In genomic region chr2:4562826-4563225, GRCm38 (mm10) we compare ENCODE assay signal across 11 mouse cellular contexts.
DNase-seq lines count a peak whose midpoint lies in the region; ATAC-seq lines count a peak whose summit lies in the region.
"Had no signal": no experiment of that assay in that cellular context is flagged by ENCODE, and none has a peak within 500 bp of the region (broad histone marks: within the 10 kb centered on the region; RNA-seq: fewer than 3 reads in every experiment).

No protein-coding gene starts in this region.

- H3K27me3 ChIP-seq in kidney, embryonic 14.5 days (ENCODE audit: control insufficient read depth, insufficient read depth, low read length) = no peaks in the 10 kb centered on the region
- H3K27me3 ChIP-seq in embryonic facial prominence, embryonic 11.5 days (ENCODE audit: control insufficient read depth, insufficient read depth, low read length) = no peaks in the 10 kb centered on the region
- no peaks in the 10 kb centered on the region for H3K27me3 ChIP-seq in hindbrain, embryonic 15.5 days
- H3K27me3 ChIP-seq in midbrain, embryonic 14.5 days (ENCODE audit: control insufficient read depth, insufficient read depth, low read length) = no peaks in the 10 kb centered on the region
- H3K27me3 ChIP-seq: Patski had no signal

- ATAC-seq in kidney, embryonic 14.5 days (ENCODE audit: low FRiP score, low TSS enrichment) = no peak
- ATAC-seq in embryonic facial prominence, embryonic 11.5 days (replicated peaks; ENCODE audit: insufficient number of reproducible peaks, low FRiP score, low TSS enrichment, low read depth) = no peak
- ATAC-seq in hindbrain, embryonic 15.5 days (ENCODE audit: low FRiP score, low read depth) = no peak
- no peak for ATAC-seq in midbrain, embryonic 14.5 days (ENCODE audit: low FRiP score, low TSS enrichment)
- ATAC-seq: inflammation-experienced regulatory T-cells, adult 6 months; Patski had no signal

- H3K9ac ChIP-seq in kidney, embryonic 14.5 days (ENCODE audit: low read depth, low read length) = peak overlapping the region; percentile 50
- no peak overlapping the region; the same call in 1 of the 2 replicates for H3K9ac ChIP-seq in embryonic facial prominence, embryonic 11.5 days (replicated peaks; ENCODE audit: low read length)
- no peak overlapping the region for H3K9ac ChIP-seq in hindbrain, embryonic 15.5 days
- no peak overlapping the region for H3K9ac ChIP-seq in midbrain, embryonic 14.5 days (replicated peaks; ENCODE audit: low read length)

- no peaks in the 10 kb centered on the region for H3K9me3 ChIP-seq in kidney, embryonic 14.5 days (ENCODE audit: control insufficient read depth, low read length)
- no peaks in the 10 kb centered on the region for H3K9me3 ChIP-seq in embryonic facial prominence, embryonic 11.5 days (replicated peaks; ENCODE audit: control insufficient read depth, low read length)
- no peaks in the 10 kb centered on the region for H3K9me3 ChIP-seq in hindbrain, embryonic 15.5 days
- no peaks in the 10 kb centered on the region for H3K9me3 ChIP-seq in midbrain, embryonic 14.5 days (ENCODE audit: control insufficient read depth, low read length)

- H3K4me3 ChIP-seq in kidney, embryonic 14.5 days (ENCODE audit: low read length) = peak overlapping the region; percentile 62
- H3K4me3 ChIP-seq in embryonic facial prominence, embryonic 11.5 days (ENCODE audit: low read depth, low read length) = no peak overlapping the region; the same call in 1 of the 2 replicates
- no peak overlapping the region for H3K4me3 ChIP-seq in hindbrain, embryonic 15.5 days
- no peak overlapping the region; the same call in 1 of the 2 replicates for H3K4me3 ChIP-seq in midbrain, embryonic 14.5 days (replicated peaks; ENCODE audit: low read depth, low read length)

- H3K4me1 ChIP-seq in kidney, embryonic 14.5 days (ENCODE audit: control insufficient read depth, insufficient read depth, low read length) = peaks cover 41% of the 10 kb centered on the region
- H3K4me1 ChIP-seq in embryonic facial prominence, embryonic 11.5 days (ENCODE audit: control insufficient read depth, insufficient read depth, low read length) = peaks cover 5% of the 10 kb centered on the region
- H3K4me1 ChIP-seq in hindbrain, embryonic 15.5 days (replicated peaks) = peaks cover 28% of the 10 kb centered on the region
- peaks cover 32% of the 10 kb centered on the region for H3K4me1 ChIP-seq in midbrain, embryonic 14.5 days (ENCODE audit: control insufficient read depth, insufficient read depth, low read length)

- WGBS in kidney, embryonic 14.5 days = 29% methylated on average over 5 of the region's 5 CpGs
- 56% methylated on average over 5 of the region's 5 CpGs for WGBS in embryonic facial prominence, embryonic 11.5 days
- WGBS in hindbrain, embryonic 15.5 days = 68% methylated on average over 5 of the region's 5 CpGs
- 59% methylated on average over 5 of the region's 5 CpGs for WGBS in midbrain, embryonic 14.5 days

- H3K36me3 ChIP-seq in kidney, embryonic 14.5 days (ENCODE audit: control insufficient read depth, insufficient read depth, low read length) = peaks cover 24% of the 10 kb centered on the region
- peaks cover 5% of the 10 kb centered on the region for H3K36me3 ChIP-seq in embryonic facial prominence, embryonic 11.5 days (replicated peaks; ENCODE audit: control insufficient read depth, insufficient read depth, low read depth, low read length)
- H3K36me3 ChIP-seq in hindbrain, embryonic 15.5 days = peaks cover 21% of the 10 kb centered on the region
- H3K36me3 ChIP-seq in midbrain, embryonic 14.5 days (ENCODE audit: control insufficient read depth, insufficient read depth, low read length) = peaks cover 21% of the 10 kb centered on the region

- DNase-seq in kidney, adult 18-20 months = no peak
- no peak for DNase-seq in embryonic facial prominence, embryonic 11.5 days (ENCODE audit: low spot score)
- no peak for DNase-seq in midbrain, embryonic 14.5 days
- DNase-seq in urinary bladder, postnatal 25 days (ENCODE audit: low spot score) = no peak
- no peak for DNase-seq in urinary bladder, postnatal 4 days (ENCODE audit: low spot score in 2 of 2)
- DNase-seq in kidney, postnatal 4 days = no peak
- DNase-seq: cerebellum, adult 8-10 months had no signal

- peak overlapping the region; percentile 42; the same call in 1 of the 2 replicates for H3K27ac ChIP-seq in kidney, embryonic 14.5 days (ENCODE audit: low read depth, low read length)
- H3K27ac ChIP-seq in embryonic facial prominence, embryonic 11.5 days (replicated peaks; ENCODE audit: low read depth, low read length) = no peak overlapping the region
- no peak overlapping the region for H3K27ac ChIP-seq in hindbrain, embryonic 15.5 days (replicated peaks)
- H3K27ac ChIP-seq in midbrain, embryonic 14.5 days (replicated peaks; ENCODE audit: low read depth, low read length) = no peak overlapping the region

- H3K4me2 ChIP-seq in kidney, embryonic 14.5 days (replicated peaks; ENCODE audit: low read depth, low read length) = peak overlapping the region; percentile 76
- peak overlapping the region; percentile 68; the same call in 1 of the 2 replicates for H3K4me2 ChIP-seq in embryonic facial prominence, embryonic 11.5 days (ENCODE audit: low read depth, low read length)
- H3K4me2 ChIP-seq in hindbrain, embryonic 15.5 days = peak overlapping the region; percentile 63; the same call in 1 of the 2 replicates
- peak overlapping the region; percentile 62 for H3K4me2 ChIP-seq in midbrain, embryonic 14.5 days (ENCODE audit: low read length)
